Mouse (Mus musculus): ENCODE measurements around the gene Igsf21. TPM values are rescaled to one million over a fixed set of nuclear protein-coding genes. Genes with fewer than 3 reads are reported as not detected.

The Igsf21 gene
- polyA plus RNA-seq, 1 experiment from 2014 or later, result not detected

GRCm38 (mm10) chr4:140023833-140024232, 222.8 kb downstream of the Igsf21 start:
- 61% methylated on average over 6 of the region's 6 CpGs for WGBS (ENCODE audit: insufficient replicate concordance)
- H3K4me3 ChIP-seq (ENCODE audit: low read depth, low read length), result no peak overlapping the region
- no peak for DNase-seq
- no peak for ATAC-seq
- no peak overlapping the region for H3K9ac ChIP-seq (replicated peaks)
- H3K27me3 ChIP-seq (ENCODE audit: insufficient read depth, low read length), result no peaks in the 10 kb centered on the region
- H3K36me3 ChIP-seq (replicated peaks; ENCODE audit: insufficient read depth, low read length), result no peaks in the 10 kb centered on the region
- no peak overlapping the region for H3K4me2 ChIP-seq (ENCODE audit: low read depth, low read length)
- H3K9me3 ChIP-seq (ENCODE audit: low read length), result no peaks in the 10 kb centered on the region
- H3K4me1 ChIP-seq (ENCODE audit: insufficient read depth), result no peaks in the 10 kb centered on the region
- TF ChIP-seq EP300 (IDR thresholded peaks at IDR 0.05; ENCODE audit: low read depth) (no peak), CTCF (IDR thresholded peaks at IDR 0.05; ENCODE audit: low read depth) (no peak)
- H3K27ac ChIP-seq (ENCODE audit: low read depth), result no peak overlapping the region

DNA sequence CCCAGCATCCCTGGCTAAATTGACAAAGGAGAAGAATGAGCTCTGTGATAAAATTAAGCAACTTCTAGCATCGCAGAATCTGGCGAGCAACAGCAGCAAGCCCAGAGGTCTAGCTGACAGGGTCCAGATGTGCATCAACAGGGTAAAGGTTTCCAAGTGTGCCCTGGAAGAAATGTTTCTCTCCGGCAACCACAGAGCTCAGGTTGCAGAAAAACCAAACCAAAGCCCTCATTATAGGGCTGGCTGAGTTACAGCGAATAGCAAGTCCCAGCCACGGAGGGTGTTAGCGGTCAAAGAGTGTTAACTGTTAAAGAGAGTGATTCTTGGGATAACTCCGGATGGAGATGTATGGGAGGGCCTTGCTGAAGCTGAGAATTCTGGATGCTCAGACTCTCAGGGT, 230.7 kb downstream of the Igsf21 start:
- H3K4me2 ChIP-seq (ENCODE audit: low read depth, low read length), result no peak overlapping the region
- H3K4me1 ChIP-seq (ENCODE audit: insufficient read depth), result no peaks in the 10 kb centered on the region
- H3K27ac ChIP-seq (ENCODE audit: low read depth), result no peak overlapping the region
- DNase-seq, result no peak
- 57% methylated on average over 7 of the region's 7 CpGs for WGBS (ENCODE audit: insufficient replicate concordance)
- H3K36me3 ChIP-seq (replicated peaks; ENCODE audit: insufficient read depth, low read length), result no peaks in the 10 kb centered on the region
- TF ChIP-seq CTCF (IDR thresholded peaks at IDR 0.05; ENCODE audit: low read depth), result no peak
- no peak for TF ChIP-seq EP300 (IDR thresholded peaks at IDR 0.05; ENCODE audit: low read depth)
- no peaks in the 10 kb centered on the region for H3K9me3 ChIP-seq (ENCODE audit: low read length)
- no peaks in the 10 kb centered on the region for H3K27me3 ChIP-seq (ENCODE audit: insufficient read depth, low read length)
- no peak overlapping the region for H3K4me3 ChIP-seq (ENCODE audit: low read depth, low read length)
- H3K9ac ChIP-seq (replicated peaks), result no peak overlapping the region
- ATAC-seq, result no peak

DNA sequence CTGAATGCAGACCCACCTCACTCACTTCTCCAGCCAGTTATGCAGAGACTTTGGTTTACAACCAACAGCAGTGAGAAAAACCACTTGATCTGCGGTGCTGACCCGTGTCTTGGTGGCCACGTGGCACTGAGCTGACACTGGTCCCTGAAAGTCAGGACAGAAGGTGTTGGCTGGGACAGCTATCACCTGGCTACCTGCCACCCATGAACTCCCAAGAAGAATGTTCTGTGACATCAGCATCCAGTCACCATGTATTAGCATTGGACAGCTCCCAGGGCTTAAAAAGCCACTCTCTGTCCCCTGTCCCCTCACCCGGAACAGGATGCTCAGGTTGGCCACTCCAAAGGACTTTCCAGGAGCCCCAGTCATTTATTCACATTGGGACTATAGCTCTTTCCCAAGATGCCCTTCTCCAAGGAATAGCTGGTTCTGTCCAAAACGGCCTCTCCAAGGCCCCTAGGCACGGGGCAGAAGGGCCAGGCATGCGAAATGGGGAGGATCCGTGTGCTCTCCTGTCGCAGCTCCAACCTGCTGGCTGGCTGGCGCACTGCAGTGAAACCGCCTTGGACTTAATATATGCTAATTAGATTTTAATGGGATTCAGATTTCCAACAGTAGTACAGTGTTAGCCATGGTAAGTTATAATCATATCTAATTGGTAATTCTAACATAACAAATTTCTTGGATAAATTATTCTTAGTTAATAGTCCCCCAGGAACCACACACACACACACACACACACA, 235.7 kb downstream of the Igsf21 start:
- Histone ChIP-seq H3K27me3 (ENCODE audit: insufficient read depth, low read length) (no peaks in the 10 kb centered on the region), H3K27ac (ENCODE audit: low read depth) (no peak overlapping the region), H3K9ac (replicated peaks) (no peak overlapping the region), H3K36me3 (replicated peaks; ENCODE audit: insufficient read depth, low read length) (no peaks in the 10 kb centered on the region), H3K4me3 (ENCODE audit: low read depth, low read length) (no peak overlapping the region), H3K9me3 (ENCODE audit: low read length) (no peaks in the 10 kb centered on the region), H3K4me1 (ENCODE audit: insufficient read depth) (no peaks in the 10 kb centered on the region), H3K4me2 (ENCODE audit: low read depth, low read length) (no peak overlapping the region)
- TF ChIP-seq CTCF (IDR thresholded peaks at IDR 0.05; ENCODE audit: low read depth) (no peak), EP300 (IDR thresholded peaks at IDR 0.05; ENCODE audit: low read depth) (no peak)
- DNase-seq, result no peak
- no peak for ATAC-seq
- 64% methylated on average over 11 of the region's 11 CpGs for WGBS (ENCODE audit: insufficient replicate concordance)

DNA sequence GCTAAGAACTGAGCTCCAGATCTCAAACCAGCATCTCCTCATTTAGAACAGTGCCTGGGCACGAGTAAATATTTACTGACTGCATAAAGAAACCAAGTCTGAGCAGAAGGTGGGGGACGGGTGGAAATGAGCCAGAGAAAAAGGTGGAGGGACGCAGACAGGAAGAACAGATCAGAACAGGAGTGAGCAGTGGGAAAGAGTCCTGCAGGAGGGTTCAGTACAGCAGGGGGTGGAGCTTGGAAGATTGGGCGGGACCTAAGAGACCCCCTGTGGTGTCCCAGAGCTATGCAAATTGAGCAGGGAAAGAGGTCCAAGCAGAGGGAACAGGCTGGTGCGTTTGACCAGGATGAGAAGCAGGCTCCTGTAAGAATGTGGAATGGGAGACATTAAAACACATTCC, 241.7 kb downstream of the Igsf21 start:
- Histone ChIP-seq H3K4me2 (ENCODE audit: low read depth, low read length) (no peak overlapping the region), H3K27me3 (ENCODE audit: insufficient read depth, low read length) (peaks cover 13% of the 10 kb centered on the region), H3K4me3 (ENCODE audit: low read depth, low read length) (no peak overlapping the region), H3K36me3 (replicated peaks; ENCODE audit: insufficient read depth, low read length) (no peaks in the 10 kb centered on the region), H3K4me1 (ENCODE audit: insufficient read depth) (no peaks in the 10 kb centered on the region), H3K9ac (replicated peaks) (no peak overlapping the region), H3K27ac (ENCODE audit: low read depth) (no peak overlapping the region), H3K9me3 (ENCODE audit: low read length) (no peaks in the 10 kb centered on the region)
- DNase-seq, result no peak
- WGBS (ENCODE audit: insufficient replicate concordance), result 8% methylated on average over 5 of the region's 5 CpGs
- TF ChIP-seq EP300 (IDR thresholded peaks at IDR 0.05; ENCODE audit: low read depth) (no peak), CTCF (IDR thresholded peaks at IDR 0.05; ENCODE audit: low read depth) (no peak)
- no peak for ATAC-seq

- WGBS (ENCODE audit: insufficient replicate concordance), result 8% methylated on average over 12 of the region's 12 CpGs
- Histone ChIP-seq H3K27me3 (ENCODE audit: insufficient read depth, low read length) (peaks cover 13% of the 10 kb centered on the region), H3K4me3 (ENCODE audit: low read depth, low read length) (no peak overlapping the region), H3K4me1 (ENCODE audit: insufficient read depth) (no peaks in the 10 kb centered on the region), H3K9ac (replicated peaks) (no peak overlapping the region), H3K36me3 (replicated peaks; ENCODE audit: insufficient read depth, low read length) (no peaks in the 10 kb centered on the region), H3K27ac (ENCODE audit: low read depth) (no peak overlapping the region), H3K4me2 (ENCODE audit: low read depth, low read length) (no peak overlapping the region), H3K9me3 (ENCODE audit: low read length) (no peaks in the 10 kb centered on the region)
- no peak for TF ChIP-seq CTCF (IDR thresholded peaks at IDR 0.05; ENCODE audit: low read depth)
- TF ChIP-seq EP300 (IDR thresholded peaks at IDR 0.05; ENCODE audit: low read depth), result no peak
- ATAC-seq (0 out of 2 replicates have a peak, but pooled peaks have one; percentile 44), DNase-seq (no peak)
These were observed 242.4 kb downstream of the Igsf21 start for GRCm38 (mm10) chr4:140004170-140004569.

GRCm38 (mm10) chr4:140002069-140002468, 244.5 kb downstream of the Igsf21 start:
- 13% methylated on average over 12 of the region's 12 CpGs for WGBS (ENCODE audit: insufficient replicate concordance)

More at GRCm38 (mm10) chr4:140002069-140002468, 244.5 kb downstream of the Igsf21 start:
- H3K27me3 ChIP-seq (ENCODE audit: insufficient read depth, low read length), result peaks cover 13% of the 10 kb centered on the region
- TF ChIP-seq CTCF (IDR thresholded peaks at IDR 0.05; ENCODE audit: low read depth), result no peak
- TF ChIP-seq EP300 (IDR thresholded peaks at IDR 0.05; ENCODE audit: low read depth), result no peak
- DNase-seq, result no peak
- H3K9ac ChIP-seq (replicated peaks), result no peak overlapping the region
- H3K4me3 ChIP-seq (ENCODE audit: low read depth, low read length), result no peak overlapping the region
- no peak overlapping the region for H3K4me2 ChIP-seq (ENCODE audit: low read depth, low read length)
- no peak for ATAC-seq
- no peaks in the 10 kb centered on the region for H3K4me1 ChIP-seq (ENCODE audit: insufficient read depth)
- H3K9me3 ChIP-seq (ENCODE audit: low read length), result no peaks in the 10 kb centered on the region
- H3K27ac ChIP-seq (ENCODE audit: low read depth), result no peak overlapping the region
- H3K36me3 ChIP-seq (replicated peaks; ENCODE audit: insufficient read depth, low read length), result no peaks in the 10 kb centered on the region
